Mouse (Mus musculus): ENCODE results near the gene Lyzl4.

DNA sequence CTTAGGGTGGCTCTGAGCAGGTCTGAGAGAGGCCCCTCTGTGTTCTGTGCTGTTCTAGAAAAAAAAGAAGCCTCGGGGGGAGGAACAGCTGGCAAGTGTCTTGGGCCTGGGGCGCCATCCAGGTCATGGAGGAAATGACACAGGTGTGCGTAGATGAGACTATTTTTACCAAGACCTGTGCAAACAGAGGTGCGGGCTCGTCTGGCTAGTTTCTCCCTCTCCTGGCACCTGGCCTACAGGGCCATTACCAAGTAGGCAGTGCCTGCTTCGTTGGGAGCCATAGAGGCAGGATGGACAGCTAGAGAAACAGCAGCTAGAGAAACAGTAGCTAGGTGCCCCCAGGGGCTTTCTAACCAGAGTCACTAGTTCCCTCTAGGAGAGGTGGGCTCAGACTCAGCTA lies 8.6 kb downstream of the Lyzl4 start:
- no peak for TF ChIP-seq GATA1 (IDR thresholded peaks at IDR 0.05; ENCODE audit: borderline replicate concordance, low read length)
- TF ChIP-seq FLI1 (IDR thresholded peaks at IDR 0.05; ENCODE audit: low read length) = no peak
